Mouse (Mus musculus): ENCODE measurements around the gene Cradd.
A peak's percentile ranks its signal among the peaks of the same experiment; 100 is the strongest.

The Cradd gene

DNA sequence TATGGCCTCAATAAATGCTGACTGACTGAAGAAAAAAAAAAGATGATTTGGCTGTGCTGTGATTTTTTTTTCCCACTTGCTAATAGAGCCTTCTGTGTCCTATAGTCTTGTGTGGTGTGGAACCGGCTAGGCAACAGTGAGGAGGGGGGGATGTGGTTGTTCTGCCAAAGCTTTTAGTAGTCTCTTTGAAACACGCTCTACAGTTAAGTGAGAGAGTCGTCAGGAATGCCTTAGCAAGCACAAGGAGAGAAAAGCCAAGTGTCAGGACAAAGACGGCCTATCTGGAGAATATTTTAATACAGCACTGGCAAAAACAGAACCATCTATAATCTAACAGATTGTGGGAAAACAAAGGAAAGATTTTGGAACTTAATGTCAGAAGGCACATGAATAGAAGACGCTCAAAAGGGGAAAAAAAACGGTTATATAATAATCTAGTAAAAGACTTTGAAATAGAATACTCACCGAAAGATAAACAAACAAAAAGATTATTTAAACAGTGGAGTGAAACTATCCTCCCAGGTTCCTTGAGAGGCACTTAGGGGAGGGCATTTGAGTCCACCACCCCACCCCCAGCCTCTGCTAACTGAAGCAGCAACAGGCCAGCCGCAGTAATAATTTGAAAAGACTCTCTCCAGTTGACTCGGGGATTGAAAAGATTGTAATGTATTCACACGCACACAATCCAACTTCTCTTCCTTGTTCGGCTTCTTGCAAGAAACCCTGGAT, 16.9 kb downstream of the Cradd start:
- no peak for DNase-seq (ENCODE audit: low spot score in 2 of 2)

DNA sequence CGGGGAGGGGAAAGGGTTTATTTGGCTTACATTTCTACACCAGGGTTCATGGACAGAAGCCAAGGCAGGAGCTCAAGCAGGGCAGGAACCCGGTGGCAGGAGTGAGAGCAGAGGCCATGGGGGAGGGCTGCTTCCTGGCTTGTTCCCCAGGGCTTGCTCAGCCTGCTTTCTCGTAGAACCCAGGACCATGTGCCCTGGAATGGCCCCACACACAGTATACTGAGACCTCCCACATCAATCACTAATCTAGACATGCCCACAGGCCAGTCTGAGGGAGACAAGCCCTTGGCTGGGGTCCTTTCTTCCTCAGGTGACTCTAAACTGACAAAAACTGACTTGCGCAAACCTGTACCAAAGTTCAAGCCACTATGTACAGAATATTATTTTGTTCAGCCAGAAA, 19.7 kb downstream of the Cradd start:
- DNase-seq (ENCODE audit: low spot score in 2 of 2): no peak

DNA sequence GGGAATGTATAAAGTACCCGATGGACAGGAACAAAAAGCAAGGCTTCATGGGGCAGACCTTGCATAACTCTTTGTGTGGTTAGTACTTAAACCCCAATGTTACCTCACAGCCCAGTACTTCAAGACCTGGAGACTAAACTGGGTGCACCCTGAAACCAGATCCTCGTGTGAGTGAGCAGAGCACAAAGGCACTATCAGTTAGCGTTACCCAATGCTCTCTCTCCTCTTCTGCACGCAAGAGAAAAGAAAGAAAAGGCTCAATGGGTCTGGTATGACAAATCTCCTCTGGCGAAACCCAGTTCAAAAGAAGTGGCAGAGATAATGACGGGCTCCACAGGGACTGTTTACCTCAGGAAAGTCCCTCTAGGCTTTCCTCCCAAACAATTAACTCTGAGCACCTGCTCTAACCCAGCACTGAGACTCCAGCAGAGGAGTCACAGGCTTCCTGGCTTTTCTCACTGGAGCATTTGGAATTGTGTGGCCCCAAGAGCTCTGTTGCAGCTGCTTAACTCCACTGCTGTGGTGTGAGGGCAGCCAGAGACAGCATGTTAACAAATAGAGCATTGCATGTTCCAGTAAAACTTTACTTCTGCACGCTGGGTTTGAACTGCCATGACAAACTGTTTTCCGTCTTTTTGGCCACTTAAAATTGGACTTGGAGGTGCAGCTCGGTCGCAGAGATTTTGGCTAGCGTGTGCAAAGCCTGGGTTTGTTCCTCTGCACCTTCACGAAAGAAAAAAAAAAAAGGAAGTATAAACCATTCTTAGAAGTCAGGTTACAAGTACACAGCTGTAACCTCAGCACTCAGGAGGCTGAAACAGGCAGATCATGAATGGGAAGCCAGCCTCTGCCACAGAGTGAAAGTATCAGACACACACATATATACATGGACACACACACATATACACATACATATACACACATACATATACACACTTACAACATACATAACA, 21.4 kb downstream of the Cradd start:
- no peak for DNase-seq (ENCODE audit: low spot score in 2 of 2)

DNA sequence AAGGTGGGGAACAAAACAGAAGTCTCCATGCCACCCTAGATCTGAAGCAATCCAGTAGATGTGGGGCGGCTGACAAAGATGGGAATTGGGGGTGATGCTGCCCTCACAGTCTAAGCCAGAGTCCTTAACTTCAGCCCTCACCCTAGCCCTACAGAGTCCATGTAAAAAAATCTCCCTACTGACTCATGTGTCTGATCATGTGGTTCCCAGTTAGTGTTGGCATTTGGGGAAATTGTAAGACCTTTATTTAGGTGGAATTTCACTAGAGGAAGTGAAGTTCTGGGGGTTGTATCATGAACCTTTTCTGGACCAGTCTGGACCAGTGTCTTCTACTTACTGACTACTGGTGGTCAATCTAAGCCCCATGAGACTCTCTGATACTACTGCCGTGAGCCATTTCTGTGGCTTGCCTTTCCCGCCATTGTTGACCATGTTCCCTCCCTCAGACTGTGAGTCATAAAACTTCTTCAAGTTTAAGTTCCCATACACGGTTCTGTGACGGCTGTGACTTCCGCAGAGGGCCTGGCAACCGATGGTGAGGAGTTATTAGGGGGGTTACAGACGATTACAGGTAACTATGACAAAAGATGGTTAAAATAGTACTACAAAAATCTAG, 23.6 kb downstream of the Cradd start:
- DNase-seq (ENCODE audit: low spot score in 2 of 2): no peak

DNA sequence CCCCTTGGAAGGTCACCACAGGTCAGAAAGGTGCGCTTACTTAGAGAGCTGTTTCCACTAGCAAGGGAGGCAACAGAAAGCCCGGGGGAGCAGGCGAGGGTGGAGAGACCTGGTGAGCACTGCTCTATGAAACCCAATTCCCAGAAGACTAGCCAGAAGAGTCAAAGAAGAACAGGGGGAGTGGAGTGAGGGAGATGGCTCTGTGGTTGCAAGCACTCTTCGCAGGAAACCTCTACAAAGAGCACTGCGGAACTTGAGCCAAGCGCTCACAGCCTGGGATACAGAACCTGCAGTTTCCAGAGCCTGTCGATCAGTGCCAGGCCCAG, 24.2 kb downstream of the Cradd start:
- no peak for DNase-seq (ENCODE audit: low spot score in 2 of 2)

DNA sequence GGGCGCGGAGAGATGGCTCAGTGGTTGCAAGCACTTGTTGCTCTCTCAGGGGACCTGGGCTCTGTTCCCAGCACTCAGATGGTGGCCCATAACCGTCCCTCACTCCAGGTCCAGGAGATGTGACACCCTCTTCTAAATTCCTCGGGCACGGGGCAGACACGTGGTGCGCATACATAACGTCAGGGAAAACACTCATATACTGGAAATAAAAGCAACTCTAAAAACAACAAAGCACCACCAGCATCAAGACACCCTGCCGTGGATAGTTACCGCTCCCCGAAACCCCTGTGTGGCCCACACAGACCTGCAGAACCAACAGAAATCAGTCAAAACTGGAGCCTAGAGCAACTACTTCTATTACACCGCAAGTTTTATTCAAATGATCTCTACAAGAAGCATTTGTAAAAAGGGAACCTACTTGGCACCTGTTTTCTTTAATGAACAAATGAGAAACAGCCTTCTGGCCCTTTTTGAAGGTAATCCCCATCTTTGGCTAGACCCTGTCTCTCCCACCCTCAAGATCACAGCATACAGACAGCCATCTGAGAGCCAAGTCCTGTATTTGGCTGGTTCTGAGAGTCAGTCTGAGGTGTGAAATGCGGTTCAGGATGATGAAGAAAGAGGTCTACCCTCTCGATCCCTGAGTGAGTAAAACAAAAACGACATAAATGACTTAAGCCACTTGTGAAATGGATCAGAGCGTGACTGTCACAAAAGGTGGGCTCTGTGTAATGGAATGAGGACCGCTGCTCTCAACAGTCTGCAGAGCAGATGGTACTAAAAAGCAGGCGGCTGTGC, 24.7 kb downstream of the Cradd start:
- no peak for DNase-seq (ENCODE audit: low spot score in 2 of 2)

DNA sequence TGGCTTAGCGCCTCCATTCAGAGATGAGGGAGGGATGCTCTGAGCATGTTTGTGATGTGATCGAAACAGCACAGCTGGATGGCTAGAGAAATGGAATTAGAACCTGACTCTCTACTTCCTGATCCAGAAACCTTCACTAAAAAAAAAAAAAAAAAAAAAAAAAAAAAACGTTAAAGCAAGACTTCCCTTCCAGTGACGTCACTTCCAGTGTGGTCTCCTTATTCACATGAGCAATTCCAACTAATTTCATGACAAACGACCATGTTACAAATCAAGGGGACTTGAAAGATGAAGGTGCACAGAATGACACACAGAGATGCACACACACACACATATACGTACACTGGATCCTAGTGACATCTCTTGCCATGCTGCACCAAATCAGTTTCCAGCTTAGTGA, 25.4 kb downstream of the Cradd start:
- DNase-seq (ENCODE audit: low spot score in 2 of 2): no peak

DNA sequence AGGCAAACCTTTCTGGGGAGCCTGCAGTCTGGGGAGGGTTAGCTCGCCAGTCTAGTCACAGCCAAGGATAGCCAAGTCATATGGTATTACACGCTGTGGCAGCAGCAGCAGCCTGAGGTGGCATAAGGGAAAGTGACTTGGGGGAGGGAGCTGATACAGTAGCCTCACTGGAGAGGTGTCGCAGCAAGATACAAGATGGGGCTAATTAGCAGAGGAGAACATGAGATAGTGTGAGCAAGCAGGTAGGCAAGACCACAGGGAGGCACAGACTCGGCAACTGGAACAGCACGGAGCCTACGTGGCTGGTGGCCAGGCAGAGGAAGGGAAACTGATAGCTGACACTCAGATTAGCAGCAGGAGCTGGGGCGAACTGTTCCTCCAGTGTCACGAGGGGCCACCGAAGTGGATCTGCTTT, 26.2 kb downstream of the Cradd start:
- peak; percentile 16 to 25 for DNase-seq (ENCODE audit: low spot score in 2 of 2)

DNA sequence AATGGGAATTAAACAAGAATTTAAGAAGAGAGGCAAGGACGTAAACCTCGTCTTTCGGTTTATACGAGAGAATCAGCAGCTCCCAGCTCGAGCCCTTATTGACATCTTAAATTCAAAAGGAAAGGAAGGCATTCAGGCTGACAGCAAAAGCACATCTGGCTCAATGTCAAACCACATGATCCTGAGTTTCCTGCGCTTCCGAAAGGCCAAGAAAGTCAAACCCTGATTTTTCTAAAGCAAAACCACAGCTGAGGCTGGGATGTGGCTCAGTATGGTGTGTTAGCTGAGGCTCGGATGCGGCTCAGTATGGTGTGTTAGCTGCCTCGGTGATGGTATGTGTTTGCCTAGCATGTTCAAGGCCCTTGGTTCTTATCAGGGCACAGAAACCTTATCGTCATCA, 26.9 kb downstream of the Cradd start:
- DNase-seq (ENCODE audit: low spot score in 2 of 2): no peak

DNA sequence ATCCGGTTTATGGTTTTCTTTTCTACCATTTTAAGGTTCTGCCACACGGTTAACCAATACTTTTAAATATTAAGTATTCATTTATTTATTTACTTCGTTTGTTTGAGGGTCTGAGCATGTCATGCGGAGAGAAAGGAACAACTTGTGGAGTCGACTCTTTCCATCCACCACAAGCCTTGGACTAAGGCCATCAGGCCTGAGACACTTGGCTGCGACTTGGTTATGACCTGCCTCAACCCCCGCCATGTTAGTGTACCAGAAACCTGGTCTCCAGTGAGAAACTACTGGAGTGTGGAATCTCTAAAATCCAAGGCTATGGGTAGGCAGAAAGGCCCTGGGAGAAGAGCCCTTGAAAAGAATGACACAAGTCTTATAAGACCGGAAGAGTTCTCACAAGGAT, 30.7 kb downstream of the Cradd start:
- no peak for DNase-seq (ENCODE audit: low spot score in 2 of 2)

DNA sequence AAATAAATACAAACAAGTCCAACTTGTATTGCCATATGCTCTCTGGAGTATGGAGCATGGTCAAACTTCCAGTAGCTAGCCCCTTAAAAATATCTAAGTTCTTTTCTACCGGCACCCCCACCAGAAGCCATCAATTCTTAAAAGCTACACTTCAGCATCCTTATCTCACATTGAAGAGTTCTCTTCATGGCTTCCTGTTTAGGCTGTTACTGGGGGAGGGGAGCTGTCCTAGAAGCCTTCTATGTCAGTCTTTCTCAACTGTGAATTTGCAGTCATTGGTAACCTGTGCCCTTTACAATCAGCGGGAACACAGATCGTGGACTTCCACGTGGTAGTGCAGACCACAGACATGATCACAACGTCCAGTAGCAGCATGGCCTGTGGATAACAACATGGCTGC, 31.7 kb downstream of the Cradd start:
- DNase-seq (ENCODE audit: low spot score in 2 of 2): no peak

DNA sequence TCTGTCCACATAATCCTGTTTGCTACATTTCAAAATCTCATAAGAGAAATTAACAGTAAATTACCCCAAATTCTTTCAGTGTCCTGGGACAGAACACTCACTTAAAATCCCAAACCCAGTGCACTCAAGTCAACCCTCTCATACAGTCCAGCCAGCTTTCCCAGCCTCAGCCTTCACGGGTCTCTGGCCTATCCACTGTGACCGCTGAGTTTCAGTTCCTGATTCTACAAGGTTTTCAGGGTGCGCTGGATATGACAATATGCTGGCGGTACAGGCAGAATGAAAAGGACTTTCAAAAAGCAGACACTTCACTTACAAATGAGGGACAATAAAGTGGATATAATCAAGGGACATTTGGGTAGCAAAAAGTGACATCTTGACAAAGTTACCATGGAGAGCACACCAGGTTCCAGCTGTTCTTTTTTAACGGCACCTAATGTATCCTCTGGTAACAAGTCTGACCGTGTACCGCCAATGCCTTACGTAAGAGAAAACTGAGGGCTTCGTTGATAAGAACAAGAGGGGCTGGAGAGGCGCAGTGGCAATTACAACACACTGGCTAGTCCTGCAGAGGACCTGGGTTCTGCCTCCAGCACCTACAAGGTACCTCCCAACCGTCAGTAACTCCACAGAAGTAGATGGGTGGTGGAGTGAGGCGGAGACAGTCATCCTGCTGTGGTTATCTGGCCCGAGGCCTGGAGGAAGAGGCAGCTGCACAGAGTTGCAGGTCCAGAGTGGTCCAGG, 32.6 kb downstream of the Cradd start:
- peak; percentile 66 to 70 for DNase-seq (ENCODE audit: low spot score in 2 of 2)

DNA sequence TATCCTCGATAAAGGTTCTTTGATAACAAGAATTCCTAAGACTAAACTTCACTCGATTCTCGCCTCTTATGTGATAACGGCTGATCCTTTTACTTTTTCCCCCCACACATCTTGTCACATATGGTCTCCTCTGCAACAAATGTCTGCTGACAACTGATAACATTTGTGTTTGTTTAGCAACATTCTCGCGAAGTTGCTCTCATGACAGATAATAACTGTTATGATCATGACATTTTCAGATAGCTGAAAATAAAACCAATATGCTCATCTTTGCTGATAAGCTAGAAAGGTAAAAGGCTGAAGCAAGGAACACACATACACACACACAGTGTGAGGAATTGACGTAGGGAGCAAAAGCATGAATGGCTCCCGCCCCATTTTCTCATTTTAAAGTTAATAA, 34.1 kb downstream of the Cradd start:
- DNase-seq (ENCODE audit: low spot score in 2 of 2): no peak

DNA sequence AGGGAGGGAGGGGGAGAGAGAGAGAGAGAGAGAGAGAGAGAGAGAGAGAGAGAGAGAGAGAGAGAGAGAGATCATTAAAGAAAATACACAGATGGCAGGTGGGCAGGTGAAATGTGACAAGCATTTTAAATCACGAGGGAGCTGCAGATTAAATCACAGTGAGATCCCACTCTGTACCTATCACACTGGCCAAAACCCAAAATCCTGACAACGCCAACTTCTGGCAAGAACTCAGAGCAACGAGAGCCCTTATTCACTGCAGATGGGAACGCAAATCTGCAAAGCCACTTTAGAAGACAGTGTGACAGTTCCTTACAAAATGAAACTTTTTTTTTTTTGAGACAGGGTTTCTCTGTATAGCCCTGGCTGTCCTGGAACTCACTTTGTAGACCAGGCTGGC, 35.7 kb downstream of the Cradd start:
- DNase-seq (ENCODE audit: low spot score in 2 of 2): no peak

DNA sequence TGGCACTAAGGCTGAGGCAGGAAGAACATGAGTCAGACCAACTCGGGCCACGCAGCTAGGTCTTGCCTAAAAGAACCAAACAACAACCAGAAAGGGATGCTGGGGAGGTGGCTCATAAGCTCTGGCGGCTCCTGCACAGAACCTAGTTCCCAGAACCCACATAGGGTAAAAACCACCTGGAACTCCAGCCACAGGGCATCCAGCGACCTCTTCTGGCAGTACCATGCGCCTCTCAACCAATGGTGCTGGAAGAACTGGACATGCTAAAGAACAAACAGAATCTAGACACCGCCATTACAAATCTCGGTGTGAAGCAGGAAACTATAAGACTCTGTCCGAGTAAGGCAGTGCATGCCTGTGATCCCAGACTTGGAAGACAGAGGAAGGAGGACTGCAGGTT, 36.6 kb downstream of the Cradd start:
- DNase-seq (ENCODE audit: low spot score in 2 of 2): no peak

DNA sequence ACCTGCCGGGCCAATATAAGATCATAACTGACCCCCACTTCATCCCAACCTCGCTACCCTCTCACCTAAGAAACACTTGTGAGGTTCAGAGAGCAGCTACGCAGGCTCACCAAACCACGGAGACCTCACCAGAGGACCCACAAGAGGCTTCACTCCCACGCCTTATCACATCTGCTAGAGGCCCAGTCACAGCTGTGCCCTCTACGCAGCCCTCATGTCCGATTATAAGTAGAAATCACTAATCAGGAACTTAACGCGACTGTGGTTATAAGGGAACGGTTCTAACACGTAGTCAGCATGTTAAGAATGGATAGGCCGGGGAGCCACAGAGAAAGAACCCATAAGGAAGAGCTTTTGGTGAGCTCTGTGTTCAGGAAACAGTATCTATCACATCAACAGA, 40.5 kb downstream of the Cradd start:
- DNase-seq (ENCODE audit: low spot score in 2 of 2): no peak

DNA sequence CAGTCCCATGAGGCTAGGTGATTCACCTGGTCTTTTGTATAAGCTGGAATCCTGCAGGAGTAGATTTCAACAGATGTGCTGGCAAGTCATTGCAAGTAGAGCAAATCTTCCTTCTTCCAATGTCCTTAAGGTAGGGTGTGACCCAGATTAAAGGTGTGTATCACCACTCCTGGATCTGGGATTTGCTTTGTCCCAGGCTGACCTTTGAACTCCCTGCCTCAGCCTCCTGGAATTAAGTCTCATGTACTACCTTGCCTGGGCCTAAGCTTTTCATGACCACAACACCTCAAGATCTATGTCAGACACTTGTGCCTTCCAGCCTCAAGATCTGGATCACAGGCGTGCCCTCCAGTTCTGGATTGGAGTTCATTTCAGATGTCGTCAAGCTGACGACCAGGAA, 41.9 kb downstream of the Cradd start:
- DNase-seq (ENCODE audit: low spot score in 2 of 2): no peak

DNA sequence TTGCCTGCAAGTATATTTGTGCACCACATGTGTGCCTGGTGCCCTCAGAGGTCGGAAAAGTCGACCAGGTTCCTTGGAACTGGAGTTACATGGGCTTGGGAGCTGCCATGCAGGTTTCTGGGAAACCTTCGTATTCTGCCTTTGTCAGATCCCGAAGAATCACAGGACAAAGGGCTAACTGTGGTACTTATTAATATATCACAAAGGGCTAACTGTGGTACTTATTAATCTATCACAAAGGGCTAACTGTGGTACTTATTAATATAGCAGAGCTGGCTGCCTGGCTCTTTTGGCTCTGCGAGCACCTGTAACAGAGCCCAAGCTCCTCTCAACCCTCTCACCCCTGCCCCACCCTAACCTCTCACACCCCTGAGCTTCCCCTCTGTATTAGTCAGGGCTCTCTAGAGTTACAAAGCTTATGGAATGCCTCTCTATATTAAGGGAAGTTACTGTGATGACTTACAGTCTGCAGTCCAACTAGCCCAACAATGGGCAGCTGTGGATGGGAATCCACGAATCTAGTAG, 42.4 kb downstream of the Cradd start:
- no peak for DNase-seq (ENCODE audit: low spot score in 2 of 2)

DNA sequence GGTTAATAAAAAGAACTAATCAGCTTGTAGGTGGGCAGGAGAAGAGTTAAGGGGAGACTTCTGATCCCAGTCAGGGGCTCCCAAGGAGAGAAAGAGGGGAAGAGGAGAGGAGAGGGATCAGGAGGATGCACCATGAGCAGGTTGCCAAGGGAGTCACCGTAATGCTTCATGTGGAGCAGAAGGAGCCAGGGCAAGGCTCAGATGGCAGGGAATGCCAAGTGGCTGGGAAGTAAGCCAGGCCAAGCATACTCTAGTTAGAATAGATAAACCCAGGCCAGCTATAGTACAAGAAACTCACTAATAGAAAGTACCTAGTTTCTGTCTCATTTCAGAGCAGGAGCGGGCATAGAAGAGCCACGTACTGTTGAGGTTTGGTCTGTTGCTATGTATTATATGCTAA, 43.6 kb downstream of the Cradd start:
- no peak for DNase-seq (ENCODE audit: low spot score in 2 of 2)

DNA sequence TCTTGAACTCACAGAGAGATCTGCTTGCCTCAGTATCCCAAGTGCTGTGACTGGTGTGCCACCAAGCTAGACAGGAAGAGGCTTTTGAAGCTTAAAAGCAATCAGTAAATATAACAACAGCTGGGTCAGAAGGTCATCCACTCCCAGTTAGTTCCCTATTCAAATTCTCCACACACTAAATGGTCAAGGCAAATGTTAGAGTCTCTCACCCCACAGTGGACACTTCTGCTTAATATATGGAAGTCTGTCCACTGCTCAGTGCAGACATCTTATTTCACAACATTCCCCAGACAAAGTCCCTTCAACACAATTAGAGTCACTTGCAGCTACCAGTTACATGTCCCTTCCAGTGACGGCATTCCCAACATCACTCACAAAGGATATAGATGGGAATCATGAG, 44.5 kb downstream of the Cradd start:
- DNase-seq (ENCODE audit: low spot score in 2 of 2): no peak

DNA sequence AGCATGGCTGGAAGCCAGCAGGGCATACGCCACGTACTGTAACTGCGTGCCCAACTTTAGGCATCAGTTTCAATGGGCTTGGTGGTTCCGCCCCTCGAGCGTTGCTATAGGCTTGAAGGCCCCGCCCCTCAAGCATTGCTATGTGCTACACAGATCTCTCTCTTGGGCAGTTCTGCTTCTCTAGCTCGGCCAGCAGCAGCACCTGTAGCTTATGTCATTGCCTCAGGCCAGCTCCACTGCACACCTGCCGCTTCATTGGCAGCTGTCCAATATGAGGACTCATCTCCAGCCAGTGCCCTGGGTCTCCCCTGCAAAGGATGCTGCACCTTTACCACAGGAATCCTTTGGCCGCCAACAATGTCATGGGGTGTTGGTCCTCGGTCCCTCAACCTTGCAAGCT, 45.8 kb downstream of the Cradd start:
- DNase-seq (ENCODE audit: low spot score in 2 of 2): no peak
